Mouse (Mus musculus) adrenal gland, postnatal 14 days (tissue): ENCODE measurements at regions not wholly inside any gene's neighbourhood (a gene's known extent, or its start where the extent isn't known, plus 50 kb on each side); places are given as distances from the start of the nearest gene placed in this dataset.

ENCODE experiments used
- DNase-seq: peaks from one replicate; pipeline ENCODE4 v3.0.0; 2021; ENCODE audit warnings: mixed read lengths

GRCm38 (mm10) chr14:71230484-71231188, 631.0 kb upstream of the Fam160b2 start:
- no peak for DNase-seq

- DNase-seq: peak; percentile 21
Measured at GRCm38 (mm10) chr14:71229955-71230354, 630.3 kb upstream of the Fam160b2 start.

- no peak for DNase-seq
Measured at GRCm38 (mm10) chr14:71228894-71229446, 629.3 kb upstream of the Fam160b2 start.

GRCm38 (mm10) chr14:71217041-71217440, 617.4 kb upstream of the Fam160b2 start:
- no peak for DNase-seq

GRCm38 (mm10) chr14:71211359-71211978, 611.8 kb upstream of the Fam160b2 start:
- no peak for DNase-seq

GRCm38 (mm10) chr14:71203459-71203858, 603.8 kb upstream of the Fam160b2 start:
- DNase-seq: no peak

- DNase-seq: no peak
Measured at GRCm38 (mm10) chr14:71200917-71201316, 601.3 kb upstream of the Fam160b2 start.

GRCm38 (mm10) chr14:71199178-71199879, 599.7 kb upstream of the Fam160b2 start:
- DNase-seq: peak; percentile 54

GRCm38 (mm10) chr14:71194219-71194618, 594.6 kb upstream of the Fam160b2 start:
- DNase-seq: no peak

GRCm38 (mm10) chr14:71192486-71192885, 592.9 kb upstream of the Fam160b2 start:
- no peak for DNase-seq

- no peak for DNase-seq
Measured at GRCm38 (mm10) chr14:71189360-71189759, 589.7 kb upstream of the Fam160b2 start.

- DNase-seq: no peak
Measured at GRCm38 (mm10) chr14:71177341-71177740, 577.7 kb upstream of the Fam160b2 start.

GRCm38 (mm10) chr14:71174175-71174574, 574.5 kb upstream of the Fam160b2 start:
- no peak for DNase-seq

GRCm38 (mm10) chr14:71159556-71159955, 559.9 kb upstream of the Fam160b2 start:
- DNase-seq: no peak

GRCm38 (mm10) chr14:71142465-71142864, 542.8 kb upstream of the Fam160b2 start:
- DNase-seq: no peak

GRCm38 (mm10) chr14:71129771-71130211, 530.2 kb upstream of the Fam160b2 start:
- DNase-seq: peak; percentile 79

- peak; percentile 14 for DNase-seq
Measured at GRCm38 (mm10) chr14:71128495-71128894, 528.9 kb upstream of the Fam160b2 start.

GRCm38 (mm10) chr14:71118681-71119080, 519.0 kb upstream of the Fam160b2 start:
- DNase-seq: peak; percentile 49

- no peak for DNase-seq
Measured at GRCm38 (mm10) chr14:71115798-71116432, 516.3 kb upstream of the Fam160b2 start.

- no peak for DNase-seq
Measured at GRCm38 (mm10) chr14:71115095-71115797, 515.6 kb upstream of the Fam160b2 start.

- no peak for DNase-seq
Measured at GRCm38 (mm10) chr14:71113198-71113597, 513.6 kb upstream of the Fam160b2 start.

GRCm38 (mm10) chr14:71104617-71105016, 505.0 kb upstream of the Fam160b2 start:
- no peak for DNase-seq
